Mouse (Mus musculus) E14TG2a.4 (cell line): ENCODE data around the gene Plekhg1.

Experiments
- H3K27me3 ChIP-seq: 2 replicates; pipeline ENCODE4 v1.6.1; 2014; ENCODE audit warnings: low read length, control low read depth; ENCODE audit not compliant: insufficient read depth
- H3K36me3 ChIP-seq: 2 replicates; pipeline ENCODE4 v1.6.1; 2014; ENCODE audit warnings: low read length, control low read depth; ENCODE audit not compliant: insufficient read depth
- H3K4me1 ChIP-seq: replicated peaks from 2 replicates; pipeline ENCODE4 v1.6.1; 2014; ENCODE audit warnings: low read depth, low read length, control low read depth
- H3K4me3 ChIP-seq: replicated peaks from 2 replicates; pipeline ENCODE4 v1.5.1; 2014; ENCODE audit warnings: mild to moderate bottlenecking, low read length
- H3K9me3 ChIP-seq: 2 replicates; pipeline ENCODE4 v1.6.1; 2014; ENCODE audit warnings: low read length, control low read depth
- CTCF ChIP-seq: conservative IDR thresholded peaks from 2 replicates; pipeline ENCODE4 v1.5.1; 2014; ENCODE audit warnings: low read length
- NANOG ChIP-seq: IDR thresholded peaks from 2 replicates; pipeline ENCODE4 v1.6.1; 2014; ENCODE audit warnings: borderline replicate concordance, low read length, mixed read lengths
- POU5F1 ChIP-seq: IDR thresholded peaks from 2 replicates; pipeline ENCODE4 v1.6.1; 2014; ENCODE audit warnings: low read length, borderline replicate concordance

The Plekhg1 gene

DNA sequence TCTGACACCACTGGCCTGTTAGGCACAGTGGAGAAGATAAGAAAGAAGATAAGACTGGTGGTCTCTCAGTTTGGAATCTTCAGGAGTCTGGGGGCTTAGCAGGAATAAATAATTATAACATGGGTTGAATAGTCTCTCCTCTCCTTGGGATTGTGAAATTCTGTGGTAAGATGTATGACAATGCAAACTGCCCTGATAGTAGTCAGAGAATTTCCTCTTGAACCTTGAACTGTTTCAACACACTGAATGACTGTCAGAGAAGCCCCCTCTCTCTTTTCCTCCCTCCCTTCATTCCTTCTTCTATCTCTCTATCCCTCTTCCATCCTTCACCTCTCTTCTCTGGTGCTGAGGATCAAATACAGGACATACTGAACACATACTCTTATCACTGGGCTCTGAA lies 196.7 kb downstream of the Plekhg1 start:
- Histone ChIP-seq H3K4me1 (peaks cover 56% of the 10 kb centered on the region), H3K9me3 (no peaks in the 10 kb centered on the region), H3K27me3 (no peaks in the 10 kb centered on the region), H3K4me3 (no peak overlapping the region), H3K36me3 (no peaks in the 10 kb centered on the region; the same call in 1 of the 2 replicates)
- TF ChIP-seq CTCF (no peak), NANOG (no peak), POU5F1 (no peak)

DNA sequence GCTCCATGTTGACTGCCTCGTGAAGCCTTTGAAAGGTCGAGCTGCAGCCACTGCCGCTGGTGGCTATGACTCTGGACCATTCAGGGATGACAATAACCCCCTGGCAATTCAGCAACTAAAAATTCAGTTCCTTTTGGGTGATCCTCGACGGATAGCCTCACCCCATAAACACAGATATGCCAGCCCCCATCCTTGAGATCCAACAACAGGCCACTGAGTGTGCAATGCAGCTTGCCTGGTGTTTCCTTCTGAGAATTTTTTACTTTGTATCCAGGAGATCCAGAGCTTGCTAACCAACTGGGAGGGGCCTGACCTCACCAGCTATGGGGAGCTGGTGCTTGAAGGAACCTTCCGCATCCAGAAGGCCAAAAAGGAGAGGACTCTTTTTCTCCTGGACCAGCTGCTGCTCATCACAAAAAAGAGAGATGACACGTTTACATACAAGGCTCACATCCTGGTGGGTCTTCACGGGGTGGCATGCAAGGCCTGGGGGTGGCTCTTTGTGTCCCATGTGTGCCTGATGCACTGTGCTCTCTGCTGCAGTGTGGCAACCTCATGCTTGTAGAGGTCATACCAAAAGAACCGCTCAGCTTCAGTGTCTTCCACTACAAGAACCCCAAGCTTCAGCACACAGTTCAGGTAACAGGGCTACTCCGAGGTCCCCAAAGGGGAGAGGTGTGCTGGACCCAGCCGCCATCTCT lies 199.9 kb downstream of the Plekhg1 start:
- Histone ChIP-seq H3K4me3 (peak overlapping the region; percentile 63), H3K9me3 (no peaks in the 10 kb centered on the region), H3K4me1 (peaks cover 57% of the 10 kb centered on the region), H3K36me3 (peaks cover 10% of the 10 kb centered on the region; the same call in 1 of the 2 replicates), H3K27me3 (no peaks in the 10 kb centered on the region)
- TF ChIP-seq POU5F1, result no peak
- no peak for TF ChIP-seq CTCF
- TF ChIP-seq NANOG, result no peak

DNA sequence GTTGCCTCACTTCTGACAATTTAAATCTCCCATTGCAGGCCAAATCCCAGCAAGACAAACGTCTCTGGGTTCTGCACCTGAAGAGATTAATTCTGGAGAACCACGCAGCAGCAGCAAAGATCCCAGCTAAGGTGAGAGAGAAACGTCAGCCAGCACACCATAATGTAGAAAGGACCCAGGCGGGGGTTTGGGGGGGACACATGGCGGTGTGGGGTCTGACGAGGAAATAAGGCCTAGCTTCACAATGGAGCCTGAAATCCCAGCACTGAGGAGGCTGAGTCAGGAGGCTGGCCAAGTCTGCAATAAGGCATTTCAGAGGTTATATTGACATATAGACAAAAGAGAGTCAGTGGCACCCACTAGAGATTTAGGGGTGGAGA lies 200.4 kb downstream of the Plekhg1 start:
- Histone ChIP-seq H3K27me3 (no peaks in the 10 kb centered on the region), H3K4me1 (peaks cover 57% of the 10 kb centered on the region), H3K9me3 (no peaks in the 10 kb centered on the region), H3K4me3 (peak overlapping the region; percentile 63), H3K36me3 (peaks cover 12% of the 10 kb centered on the region; the same call in 1 of the 2 replicates)
- TF ChIP-seq POU5F1 (no peak), CTCF (no peak), NANOG (no peak)

DNA sequence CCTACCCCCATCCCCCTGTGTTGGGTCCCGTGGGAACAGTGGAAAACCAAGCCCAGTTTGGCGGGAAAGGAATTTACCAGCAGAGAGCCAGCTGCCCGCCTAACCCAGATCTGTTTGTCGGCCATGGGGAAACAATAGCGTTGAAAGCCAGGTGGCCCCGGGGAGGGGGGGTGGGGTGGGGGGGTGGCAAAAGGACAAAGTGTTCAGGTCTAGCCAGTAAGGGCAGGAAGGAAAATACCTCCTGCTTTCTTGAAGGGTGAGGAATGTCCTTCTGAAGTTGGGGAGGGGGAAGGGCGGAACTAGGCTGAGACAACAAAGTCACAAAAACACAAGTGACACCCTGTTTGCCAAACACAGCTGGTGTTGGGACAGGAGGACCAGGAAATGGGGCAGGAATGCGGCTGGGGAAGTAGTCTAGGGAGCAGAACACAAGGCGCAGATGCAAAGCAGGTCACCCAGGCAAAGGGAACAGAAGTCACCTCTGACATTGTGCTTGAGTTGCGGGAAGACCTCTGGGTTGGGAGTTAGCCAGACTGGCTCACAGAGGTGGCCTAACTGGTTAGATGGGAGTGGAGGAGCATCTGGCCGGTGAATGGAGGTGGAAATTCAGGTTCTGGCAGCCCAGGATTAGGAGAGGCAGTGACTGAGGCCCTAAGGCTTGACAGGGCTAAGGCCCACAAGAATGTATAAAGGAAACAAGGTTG lies 201.0 kb downstream of the Plekhg1 start:
- H3K9me3 ChIP-seq, result no peaks in the 10 kb centered on the region
- H3K4me1 ChIP-seq, result peaks cover 57% of the 10 kb centered on the region
- no peak for TF ChIP-seq CTCF
- no peak for TF ChIP-seq POU5F1
- no peak for TF ChIP-seq NANOG
- H3K27me3 ChIP-seq, result no peaks in the 10 kb centered on the region
- H3K4me3 ChIP-seq, result peak overlapping the region; percentile 63
- H3K36me3 ChIP-seq, result peaks cover 12% of the 10 kb centered on the region; the same call in 1 of the 2 replicates

DNA sequence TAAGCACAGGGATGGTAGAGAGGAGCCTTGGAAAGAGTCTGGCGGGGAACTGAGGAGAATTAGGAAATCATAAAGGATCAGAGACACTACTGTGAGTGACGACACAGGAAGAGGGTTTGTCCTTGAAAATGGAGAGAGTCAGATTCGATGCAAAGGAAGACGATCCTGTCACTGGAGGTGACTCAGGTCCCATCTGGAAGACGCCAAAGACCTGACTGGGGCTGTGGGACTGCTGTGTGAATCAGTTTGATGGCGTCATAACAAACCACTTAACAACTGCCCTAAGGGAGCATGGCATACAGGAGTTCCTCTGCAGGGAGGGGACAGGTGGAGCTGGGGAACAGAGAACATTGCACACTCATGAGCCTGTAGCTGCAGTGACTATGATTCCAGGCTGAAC lies 202.1 kb downstream of the Plekhg1 start:
- Histone ChIP-seq H3K27me3 (no peaks in the 10 kb centered on the region), H3K4me3 (peak overlapping the region; percentile 43; the same call in 1 of the 2 replicates), H3K36me3 (peaks cover 16% of the 10 kb centered on the region), H3K9me3 (no peaks in the 10 kb centered on the region), H3K4me1 (peaks cover 61% of the 10 kb centered on the region)
- TF ChIP-seq CTCF (no peak), POU5F1 (no peak)

DNA sequence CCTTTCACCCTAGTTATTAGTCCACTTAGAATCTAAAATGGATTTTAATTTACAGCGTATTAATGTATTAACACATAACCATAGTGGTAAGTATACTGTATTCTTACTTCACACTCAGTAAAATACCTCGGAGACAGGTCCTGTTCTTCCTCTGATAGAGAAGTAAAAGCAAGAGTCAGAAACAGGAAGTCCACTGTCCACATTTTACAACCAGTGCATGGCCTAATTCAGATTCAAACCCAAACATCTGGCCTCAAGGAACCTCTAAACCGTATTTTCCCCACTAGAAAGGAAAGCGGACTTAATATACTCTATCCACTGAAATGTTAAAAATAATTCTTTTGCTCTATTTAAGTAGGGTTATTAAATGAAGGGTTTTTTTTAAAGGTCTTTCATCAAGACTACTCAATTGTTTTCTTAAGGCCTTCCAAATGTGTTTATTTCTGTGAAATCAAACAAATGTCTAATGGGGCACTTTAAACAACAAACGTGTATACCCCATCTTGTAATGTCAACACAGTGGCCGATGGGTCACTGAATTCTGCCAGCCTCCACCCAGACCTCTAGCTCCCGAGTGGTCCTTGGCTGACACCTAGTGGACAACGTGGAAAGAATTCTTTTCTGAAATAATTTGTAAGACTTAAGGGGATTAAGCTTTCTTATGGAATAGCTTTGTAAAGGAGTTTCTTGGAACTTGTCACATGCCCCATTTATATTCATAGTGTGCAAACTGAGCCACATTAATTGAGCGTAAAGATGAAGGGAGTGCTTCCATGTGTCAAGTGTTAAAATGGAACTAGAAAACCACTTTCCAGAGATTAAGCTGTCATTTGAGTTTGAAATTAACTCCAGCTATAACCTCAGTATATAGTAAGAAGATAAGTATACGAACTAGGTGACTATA lies 203.6 kb downstream of the Plekhg1 start:
- no peaks in the 10 kb centered on the region for H3K27me3 ChIP-seq
- H3K4me3 ChIP-seq, result no peak overlapping the region
- H3K36me3 ChIP-seq, result peaks cover 27% of the 10 kb centered on the region
- H3K9me3 ChIP-seq, result no peaks in the 10 kb centered on the region
- H3K4me1 ChIP-seq, result peaks cover 66% of the 10 kb centered on the region
- TF ChIP-seq POU5F1 (no peak), CTCF (peak; percentile 75), NANOG (no peak)

DNA sequence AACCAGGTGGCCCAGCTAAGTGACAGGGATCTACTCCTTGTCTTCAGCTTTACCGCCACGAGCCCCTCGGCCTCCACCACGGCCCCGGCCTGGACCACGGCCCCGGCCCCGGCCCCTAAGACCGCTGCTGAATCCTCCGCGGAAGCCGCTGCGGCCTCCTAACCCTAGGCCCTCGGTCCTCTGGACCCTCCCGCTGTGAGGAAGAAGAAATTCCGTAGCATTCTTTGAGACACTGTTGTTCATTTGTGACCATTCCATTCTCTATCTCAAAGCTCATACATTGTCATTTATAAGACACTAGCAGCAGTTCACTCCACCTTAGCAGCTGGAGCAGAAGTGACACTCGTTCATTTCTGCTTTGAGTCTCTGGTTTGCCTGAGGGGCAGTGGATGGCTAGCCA lies 206.7 kb downstream of the Plekhg1 start:
- H3K4me1 ChIP-seq, result peaks cover 48% of the 10 kb centered on the region
- H3K36me3 ChIP-seq, result peaks cover 53% of the 10 kb centered on the region
- no peaks in the 10 kb centered on the region for H3K27me3 ChIP-seq
- no peak for TF ChIP-seq CTCF
- TF ChIP-seq NANOG, result no peak
- no peak for TF ChIP-seq POU5F1
- no peaks in the 10 kb centered on the region for H3K9me3 ChIP-seq
- 0 out of 2 replicates have a peak overlapping the region, but pooled peaks have one; percentile 26 for H3K4me3 ChIP-seq

DNA sequence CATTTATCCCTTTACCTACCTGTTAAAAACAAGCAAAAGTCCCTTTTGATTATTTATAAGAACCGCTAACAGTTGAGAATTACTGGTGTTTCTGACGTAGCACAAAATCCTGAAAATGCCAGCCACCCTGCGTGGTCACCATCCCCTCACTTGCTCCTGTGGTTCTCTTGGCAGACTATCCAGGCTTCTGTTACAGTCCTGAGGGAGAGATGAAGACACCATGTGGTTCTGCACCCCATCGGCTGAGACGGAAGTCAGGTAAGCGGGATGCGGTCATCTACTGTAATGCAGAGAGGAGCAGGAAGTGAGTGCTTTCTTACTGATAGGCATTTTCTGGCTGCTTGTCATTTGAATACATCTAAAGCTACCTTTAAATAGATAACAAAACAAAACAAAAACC lies 207.2 kb downstream of the Plekhg1 start:
- Histone ChIP-seq H3K9me3 (no peaks in the 10 kb centered on the region), H3K4me1 (peaks cover 44% of the 10 kb centered on the region), H3K36me3 (peaks cover 57% of the 10 kb centered on the region), H3K4me3 (0 out of 2 replicates have a peak overlapping the region, but pooled peaks have one; percentile 26), H3K27me3 (no peaks in the 10 kb centered on the region)
- TF ChIP-seq NANOG, result no peak
- no peak for TF ChIP-seq CTCF
- no peak for TF ChIP-seq POU5F1
